In genomic region chr9:67834535-67834934, GRCm38 (mm10) we compare ENCODE assay signal across 33 mouse cellular contexts. TPM values are rescaled to one million over a fixed set of nuclear protein-coding genes. Genes with fewer than 3 reads are reported as not detected.
"Had no signal": no experiment of that assay in that cellular context is flagged by ENCODE, and none has a peak within 500 bp of the region (broad histone marks: within the 10 kb centered on the region; RNA-seq: fewer than 3 reads in every experiment).

No protein-coding gene starts in this region.

- ATAC-seq: liver, embryonic 12.5 days; liver, postnatal 0 days; lung, postnatal 0 days; midbrain, embryonic 13.5 days; midbrain, embryonic 15.5 days; midbrain, embryonic 16.5 days had no signal

- H3K36me3 ChIP-seq: limb, embryonic 10.5 days; limb, embryonic 12.5 days; limb, embryonic 13.5 days; limb, embryonic 15.5 days; liver, embryonic 12.5 days; liver, embryonic 13.5 days; liver, embryonic 15.5 days; lung, embryonic 15.5 days; midbrain, embryonic 10.5 days; midbrain, embryonic 12.5 days; midbrain, embryonic 13.5 days; midbrain, embryonic 15.5 days; neural tube, embryonic 12.5 days had no signal

- H3K9ac ChIP-seq: limb, embryonic 12.5 days; limb, embryonic 13.5 days; limb, embryonic 15.5 days; liver, embryonic 12.5 days; liver, embryonic 13.5 days; liver, embryonic 14.5 days; liver, embryonic 15.5 days; liver, postnatal 0 days; lung, embryonic 14.5 days; lung, embryonic 15.5 days; midbrain, embryonic 12.5 days; midbrain, embryonic 13.5 days; midbrain, embryonic 15.5 days; neural tube, embryonic 12.5 days had no signal

- H3K27ac ChIP-seq: limb, embryonic 10.5 days; limb, embryonic 12.5 days; limb, embryonic 13.5 days; limb, embryonic 15.5 days; liver, embryonic 12.5 days; liver, embryonic 13.5 days; liver, embryonic 14.5 days; liver, embryonic 15.5 days; lung, embryonic 15.5 days; macrophage; midbrain, embryonic 10.5 days; midbrain, embryonic 12.5 days; midbrain, embryonic 13.5 days; midbrain, embryonic 15.5 days; neural tube, embryonic 12.5 days had no signal

- H3K9me3 ChIP-seq: limb, embryonic 10.5 days; limb, embryonic 12.5 days; limb, embryonic 13.5 days; limb, embryonic 15.5 days; liver, embryonic 15.5 days; lung, embryonic 15.5 days; midbrain, embryonic 10.5 days; midbrain, embryonic 12.5 days; midbrain, embryonic 13.5 days; midbrain, embryonic 15.5 days; neural tube, embryonic 12.5 days had no signal

- H3K4me3 ChIP-seq: limb, embryonic 10.5 days; limb, embryonic 12.5 days; limb, embryonic 13.5 days; limb, embryonic 15.5 days; liver, embryonic 12.5 days; liver, embryonic 13.5 days; liver, embryonic 15.5 days; lung, embryonic 15.5 days; megakaryocyte, embryonic 14.5 days; midbrain, embryonic 10.5 days; midbrain, embryonic 12.5 days; midbrain, embryonic 13.5 days; midbrain, embryonic 15.5 days; myocyte; neural tube, embryonic 12.5 days had no signal

- H3K4me2 ChIP-seq: limb, embryonic 12.5 days; limb, embryonic 13.5 days; limb, embryonic 15.5 days; liver, embryonic 11.5 days; liver, embryonic 12.5 days; liver, embryonic 13.5 days; liver, embryonic 15.5 days; lung, embryonic 14.5 days; lung, embryonic 15.5 days; midbrain, embryonic 11.5 days; midbrain, embryonic 12.5 days; midbrain, embryonic 13.5 days; midbrain, embryonic 15.5 days; neural tube, embryonic 12.5 days had no signal

- DNase-seq: left cerebral cortex, postnatal 4 days; liver; liver, embryonic 13.5 days; liver, postnatal 0 days; lung, adult 18-20 months; lung, adult 2 months; lung, embryonic 14.5 days; lung, postnatal 10 days; lung, postnatal 14 days; lung, postnatal 36 days; lung, postnatal 4 days; midbrain, embryonic 14.5 days had no signal

RNA-seq across cellular contexts. Expression of gene C2cd4a, which starts 2.4 kb away (rescaled TPM):
- polyA plus RNA-seq: macrophage; midbrain, embryonic 10.5 days; midbrain, embryonic 11.5 days; myocyte; neural tube, embryonic 11.5 days had no signal
